Mouse (Mus musculus) bone marrow macrophage, adult 2 months (primary cell): ENCODE measurements around the gene Atpaf1. TPM values are rescaled to one million over a fixed set of nuclear protein-coding genes. Genes with fewer than 3 reads are reported as not detected.

ENCODE experiments used
- H3K27ac ChIP-seq: 2 replicates; pipeline ENCODE4 v1.5.1; 2012; ENCODE audit warnings: low read depth, low read length; ENCODE audit not compliant: insufficient read depth
- H3K4me1 ChIP-seq: 2 replicates; pipeline ENCODE4 v1.6.1; 2012; ENCODE audit warnings: low read length; ENCODE audit not compliant: control insufficient read depth, insufficient read depth
- H3K4me3 ChIP-seq: 2 replicates; pipeline ENCODE4 v1.5.1; 2012; ENCODE audit warnings: mild to moderate bottlenecking, low read length, moderate library complexity; ENCODE audit not compliant: insufficient read depth
- CTCF ChIP-seq: IDR thresholded peaks from 2 replicates; pipeline ENCODE4 v1.5.1; 2012; ENCODE audit warnings: low read depth, mild to moderate bottlenecking, low read length, moderate library complexity
- POLR2A ChIP-seq: IDR thresholded peaks from 2 replicates; pipeline ENCODE4 v1.6.1; 2012; ENCODE audit warnings: mild to moderate bottlenecking, low read depth, low read length, borderline replicate concordance
- polyA plus RNA-seq: library from polyadenylated mRNA; stranded (reverse); fragments of >200 nt; gene quantifications from 2 replicates; pipeline ENCODE4 v1.2.4, GENCODE M21; 2012; ENCODE audit not compliant: missing spikeins, insufficient read depth, insufficient read length

Atpaf1 gene
- polyA plus RNA-seq, 1 experiment: 15.4 TPM

- peak overlapping the region; percentile 77 for H3K27ac ChIP-seq
- H3K4me1 ChIP-seq: peaks cover 52% of the 10 kb centered on the region
- H3K4me3 ChIP-seq: no peak overlapping the region
- TF ChIP-seq POLR2A (no peak), CTCF (no peak)
These were observed 71.7 kb downstream of the Atpaf1 start for GRCm38 (mm10) chr4:115856282-115856681.

GRCm38 (mm10) chr4:115857293-115857883, 72.8 kb downstream of the Atpaf1 start:
- TF ChIP-seq POLR2A (no peak), CTCF (no peak)
- Histone ChIP-seq H3K4me1 (peaks cover 54% of the 10 kb centered on the region), H3K4me3 (no peak overlapping the region), H3K27ac (peak overlapping the region; percentile 77)

- H3K4me3 ChIP-seq: no peak overlapping the region
- H3K27ac ChIP-seq: no peak overlapping the region
- no peak for TF ChIP-seq POLR2A
- TF ChIP-seq CTCF: no peak
- H3K4me1 ChIP-seq: peaks cover 28% of the 10 kb centered on the region
These were observed 78.7 kb downstream of the Atpaf1 start for GRCm38 (mm10) chr4:115863352-115863751.

GRCm38 (mm10) chr4:115863880-115864279, 79.3 kb downstream of the Atpaf1 start:
- H3K4me3 ChIP-seq: no peak overlapping the region
- no peak for TF ChIP-seq POLR2A
- no peak for TF ChIP-seq CTCF
- H3K4me1 ChIP-seq: peaks cover 23% of the 10 kb centered on the region
- H3K27ac ChIP-seq: no peak overlapping the region

Other genes with a start within 250 kb of the Atpaf1 start
- gene Cyp4a31, start 221.2 kb upstream of the Atpaf1 start, polyA plus RNA-seq: not detected in 2 replicates
- gene Cyp4a32, start 183.8 kb upstream of the Atpaf1 start, polyA plus RNA-seq: not detected in 2 replicates
- not detected in 2 replicates for gene Cyp4b1, start 137.1 kb upstream of the Atpaf1 start, polyA plus RNA-seq
- 30.9 and 42.8 TPM in 2 replicates for gene Efcab14, start 47.1 kb upstream of the Atpaf1 start, polyA plus RNA-seq
- gene Tex38, start 3.8 kb upstream of the Atpaf1 start, polyA plus RNA-seq: not detected in 2 replicates
- 25.3 and 27.5 TPM in 2 replicates for gene Mob3c, start 43.3 kb downstream of the Atpaf1 start, polyA plus RNA-seq
- 138 and 149 TPM in 2 replicates for gene Mknk1, start 54.4 kb downstream of the Atpaf1 start, polyA plus RNA-seq
- not detected in 2 replicates for gene Kncn, start 99.6 kb downstream of the Atpaf1 start, polyA plus RNA-seq
- gene 6430628N08Rik, start 105.9 kb downstream of the Atpaf1 start, polyA plus RNA-seq: not detected in 2 replicates
- gene Dmbx1, start 155.1 kb downstream of the Atpaf1 start, polyA plus RNA-seq: not detected in 2 replicates
- not detected in 2 replicates for gene Faah, start 233.1 kb downstream of the Atpaf1 start, polyA plus RNA-seq